Mouse (Mus musculus) small intestine, adult 2 months (tissue): ENCODE measurements at regions not wholly inside any gene's neighbourhood (a gene's known extent, or its start where the extent isn't known, plus 50 kb on each side); places are given as distances from the start of the nearest gene placed in this dataset.

Experiments
- H3K27ac ChIP-seq: fragments of 200-500 bp; 2 replicates; pipeline ENCODE4 v1.5.1; 2012; ENCODE audit warnings: low read depth, low read length, control low read depth, inconsistent platforms; ENCODE audit not compliant: insufficient read depth
- H3K27me3 ChIP-seq: fragments of 200-500 bp; 2 replicates; pipeline ENCODE4 v1.6.1; 2012; ENCODE audit warnings: mild to moderate bottlenecking, moderate library complexity, low read length, inconsistent platforms; ENCODE audit not compliant: control insufficient read depth, insufficient read depth
- H3K36me3 ChIP-seq: fragments of 200-500 bp; 2 replicates; pipeline ENCODE4 v1.6.1; 2012; ENCODE audit warnings: mild to moderate bottlenecking, low read length, control low read depth, inconsistent platforms; ENCODE audit not compliant: control insufficient read depth, insufficient read depth
- H3K4me1 ChIP-seq: fragments of 200-500 bp; 2 replicates; pipeline ENCODE4 v1.6.1; 2012; ENCODE audit warnings: low read length, inconsistent platforms, mixed read lengths; ENCODE audit not compliant: control insufficient read depth, insufficient read depth, insufficient read length
- H3K4me3 ChIP-seq: fragments of 200-500 bp; 2 replicates; pipeline ENCODE4 v1.5.1; 2012; ENCODE audit warnings: low read depth, mild to moderate bottlenecking, control low read depth, inconsistent platforms, low read length, moderate library complexity
- CTCF ChIP-seq: fragments of 200-500 bp; IDR thresholded peaks from 2 replicates; pipeline ENCODE4 v1.5.1; 2012; ENCODE audit warnings: low read depth, mild to moderate bottlenecking, control low read depth, inconsistent platforms, low read length, moderate library complexity, mixed read lengths; ENCODE audit not compliant: insufficient replicate concordance, insufficient read length; ENCODE audit errors: extremely low read depth
- POLR2A ChIP-seq: fragments of 200-500 bp; IDR thresholded peaks from 2 replicates; pipeline ENCODE4 v1.6.1; 2012; ENCODE audit warnings: low read depth, mild to moderate bottlenecking, control low read depth, inconsistent platforms, low read length, moderate library complexity
- WGBS: fragments of 180-500 bp; shearing (Covaris S2); methylation state at CpG from one replicate; pipeline ENCODE4 v1.1.7; 2018; 5-methylcytosine and 5-hydroxymethylcytosine counted together

DNA sequence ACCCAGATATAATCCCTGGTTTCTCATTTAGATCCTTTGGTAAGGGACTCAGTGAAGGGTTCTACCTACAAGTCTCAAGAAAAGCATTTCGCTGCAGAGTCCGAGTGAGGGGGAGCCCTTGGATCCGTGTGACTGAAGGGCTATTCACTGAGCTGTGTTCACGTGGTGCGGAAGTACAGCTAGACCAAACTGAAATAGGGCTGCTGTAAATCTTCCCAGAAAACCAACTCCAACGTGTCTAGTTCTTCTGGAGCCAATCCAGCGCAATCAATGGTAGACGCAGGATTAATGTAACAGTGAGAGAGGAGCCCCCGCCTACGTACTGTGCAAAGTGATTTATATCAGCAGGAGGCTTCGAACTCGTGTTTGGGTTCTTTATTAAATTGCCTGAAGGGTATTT is 461.9 kb downstream of the Ate1 start:
- no peak overlapping the region for H3K4me3 ChIP-seq
- H3K4me1 ChIP-seq, result peaks cover 2% of the 10 kb centered on the region; the same call in 1 of the 2 replicates
- WGBS, result 81% methylated on average over 12 of the region's 12 CpGs

DNA sequence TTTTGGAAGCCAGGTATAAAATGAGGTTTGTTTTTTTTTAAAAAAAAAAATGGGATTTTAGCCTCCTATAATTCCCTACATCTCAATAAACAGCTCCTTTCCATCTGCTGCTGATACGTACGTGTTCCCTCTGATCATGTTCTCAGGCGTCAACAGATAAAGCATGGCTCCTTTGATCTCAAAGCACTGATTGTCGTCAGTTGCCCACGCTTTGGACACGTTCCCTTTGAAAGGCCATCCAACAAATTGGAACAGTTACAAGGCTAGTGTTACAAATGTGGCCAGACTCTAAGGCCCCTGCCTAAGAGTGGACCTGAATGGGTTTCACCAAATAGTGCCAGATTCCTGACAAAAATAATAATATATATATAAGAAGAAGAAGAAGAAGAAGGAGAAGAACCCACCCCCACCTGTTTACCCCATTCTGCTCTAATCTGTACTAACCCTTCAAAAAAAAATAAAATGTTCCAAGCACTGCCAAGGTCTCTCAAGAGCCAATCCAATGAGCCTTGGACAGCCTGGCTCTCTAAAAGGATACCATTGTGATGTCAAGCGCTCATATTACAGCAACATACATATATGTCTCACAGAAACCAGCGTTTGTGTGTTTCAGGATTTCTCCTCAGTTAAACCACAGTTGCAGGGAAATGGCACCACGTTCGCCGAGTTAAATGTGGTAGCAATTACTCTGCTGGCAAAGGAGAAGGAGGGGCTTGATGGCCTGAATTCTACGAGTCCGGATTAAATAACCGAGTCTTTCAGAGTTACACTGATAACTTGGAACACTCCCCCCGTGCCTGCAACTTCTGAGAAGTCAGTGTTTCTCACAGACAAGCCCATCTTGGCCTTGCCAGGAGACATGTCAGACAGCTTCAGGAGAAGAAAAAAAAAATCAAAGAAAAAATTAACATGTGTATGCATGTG is 460.2 kb downstream of the Ate1 start:
- Histone ChIP-seq H3K27ac (no peak overlapping the region), H3K4me1 (peaks cover 2% of the 10 kb centered on the region; the same call in 1 of the 2 replicates), H3K4me3 (no peak overlapping the region), H3K27me3 (no peaks in the 10 kb centered on the region), H3K36me3 (no peaks in the 10 kb centered on the region)
- 75% methylated on average over 15 of the region's 15 CpGs for WGBS
- TF ChIP-seq CTCF, result no peak
- no peak for TF ChIP-seq POLR2A

More for the DNA sequence above, 461.9 kb downstream of the Ate1 start:
- no peak for TF ChIP-seq POLR2A
- no peak for TF ChIP-seq CTCF
- Histone ChIP-seq H3K27ac (no peak overlapping the region), H3K36me3 (no peaks in the 10 kb centered on the region), H3K27me3 (no peaks in the 10 kb centered on the region)

DNA sequence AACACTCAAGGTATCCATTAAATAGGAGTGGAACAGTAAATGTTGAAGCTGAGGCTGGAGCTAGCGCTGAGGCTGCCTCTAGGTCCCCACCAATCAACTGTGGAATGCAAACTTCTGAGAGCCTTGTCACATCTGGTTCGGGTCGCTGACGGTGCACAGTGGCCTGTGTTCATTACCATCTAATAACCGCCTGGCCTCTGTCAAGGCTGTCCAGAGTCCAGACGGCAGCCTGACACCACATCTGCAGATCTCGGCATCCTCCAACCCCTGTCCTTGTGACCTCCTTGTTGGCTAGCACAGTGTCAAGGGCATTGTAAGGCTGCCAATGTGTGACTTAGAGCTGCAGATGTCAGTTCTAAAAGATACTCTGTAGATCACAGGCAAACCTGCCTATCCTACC is 455.7 kb downstream of the Ate1 start:
- WGBS, result 56% methylated on average over 7 of the region's 7 CpGs
- peaks cover 2% of the 10 kb centered on the region; the same call in 1 of the 2 replicates for H3K4me1 ChIP-seq

DNA sequence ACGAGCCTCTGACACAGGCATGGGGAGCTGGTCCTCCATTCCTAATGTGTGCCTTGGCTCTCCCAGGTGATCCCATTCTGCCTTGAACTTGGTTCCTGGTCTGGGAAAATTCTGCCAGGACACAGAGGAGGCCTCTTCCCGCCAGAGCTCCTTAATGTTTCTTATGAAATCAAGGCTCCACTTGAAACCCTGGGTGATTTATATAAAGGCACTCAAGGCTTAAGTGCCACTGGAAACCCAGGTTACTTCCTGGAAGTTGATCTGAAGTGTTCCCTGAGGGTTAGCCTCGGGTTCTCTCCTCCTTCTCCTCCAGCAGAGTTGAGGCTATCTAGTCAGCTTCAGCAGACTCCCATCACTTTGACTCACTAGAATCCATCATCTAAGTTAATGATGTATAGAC is 451.9 kb downstream of the Ate1 start:
- Histone ChIP-seq H3K27ac (no peak overlapping the region), H3K4me3 (no peak overlapping the region), H3K36me3 (no peaks in the 10 kb centered on the region), H3K27me3 (no peaks in the 10 kb centered on the region), H3K4me1 (no peaks in the 10 kb centered on the region)
- TF ChIP-seq CTCF (no peak), POLR2A (no peak)
- WGBS, result 62% methylated on average over 3 of the region's 3 CpGs

More for the DNA sequence above, 455.7 kb downstream of the Ate1 start:
- no peak overlapping the region for H3K4me3 ChIP-seq
- TF ChIP-seq CTCF, result no peak
- TF ChIP-seq POLR2A, result no peak
- no peaks in the 10 kb centered on the region for H3K36me3 ChIP-seq
- H3K27ac ChIP-seq, result no peak overlapping the region
- no peaks in the 10 kb centered on the region for H3K27me3 ChIP-seq

DNA sequence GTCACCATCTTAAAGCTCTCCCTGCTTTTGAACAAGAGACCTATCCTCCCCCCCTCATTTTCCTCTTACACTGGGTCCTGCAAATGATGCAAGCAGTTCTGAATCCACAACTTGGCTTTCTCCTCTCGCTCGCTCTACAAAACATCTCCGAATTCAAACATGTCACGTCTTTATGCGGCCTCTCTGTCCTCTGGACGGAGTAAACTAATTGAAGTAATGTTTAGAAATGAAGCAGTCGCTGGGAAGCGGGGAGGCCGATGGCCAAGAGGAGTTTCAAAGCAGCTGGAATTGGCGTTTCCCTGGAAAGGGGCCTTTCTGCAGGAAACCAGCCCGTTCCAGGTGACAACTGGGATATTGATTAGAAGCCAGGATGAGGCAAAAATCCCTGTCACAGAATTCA is 446.8 kb downstream of the Ate1 start:
- H3K27ac ChIP-seq, result no peak overlapping the region
- no peaks in the 10 kb centered on the region for H3K36me3 ChIP-seq
- 59% methylated on average over 11 of the region's 11 CpGs for WGBS
- H3K4me3 ChIP-seq, result no peak overlapping the region
- H3K27me3 ChIP-seq, result no peaks in the 10 kb centered on the region
- H3K4me1 ChIP-seq, result no peaks in the 10 kb centered on the region; the same call in 1 of the 2 replicates
- TF ChIP-seq POLR2A (no peak), CTCF (no peak; the same call in 1 of the 2 replicates)

DNA sequence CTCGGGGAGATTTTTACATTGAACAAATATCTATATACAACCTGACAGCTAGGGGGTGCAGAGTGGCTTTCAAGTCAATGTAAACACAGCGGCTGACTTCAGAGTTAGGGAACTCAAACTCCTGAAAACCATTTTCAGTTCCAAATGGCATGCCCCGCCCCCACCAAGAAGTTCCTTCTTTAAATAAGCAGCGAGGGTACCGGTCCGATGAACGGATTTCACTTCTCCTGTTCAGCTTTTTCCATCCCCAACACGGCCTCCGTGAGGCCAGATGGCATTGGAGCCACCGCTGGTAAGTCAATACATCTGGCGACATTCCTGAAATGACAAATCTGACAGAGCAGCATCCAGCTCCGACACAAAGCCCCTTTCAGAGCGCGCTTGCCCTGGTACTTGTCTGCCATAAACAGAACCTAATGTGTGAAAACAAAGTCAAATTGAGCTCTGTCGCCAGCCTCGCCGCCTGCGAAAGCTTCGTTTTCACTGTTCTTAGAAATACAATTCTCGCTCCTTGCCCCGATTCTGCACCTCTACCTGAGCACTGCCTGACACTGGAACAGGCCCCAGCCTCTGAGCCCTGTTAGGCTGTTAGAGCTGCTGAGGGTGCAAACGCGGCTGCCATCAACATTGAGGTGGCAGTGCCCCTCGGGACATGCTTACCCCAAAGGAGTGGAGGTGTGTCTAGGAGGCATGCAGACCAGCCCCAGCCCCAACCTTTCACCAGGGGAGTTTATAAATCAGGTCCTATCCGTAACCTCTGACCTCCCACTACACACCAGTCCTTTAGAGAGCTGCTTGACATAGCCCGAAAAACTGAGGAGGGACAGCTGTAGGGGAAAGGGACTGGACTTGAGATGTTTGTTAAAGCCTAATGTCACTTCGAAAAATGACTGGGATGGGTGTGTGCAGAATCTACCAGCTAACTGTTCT is 446.0 kb downstream of the Ate1 start:
- Histone ChIP-seq H3K27me3 (no peaks in the 10 kb centered on the region), H3K4me1 (no peaks in the 10 kb centered on the region; the same call in 1 of the 2 replicates), H3K27ac (no peak overlapping the region), H3K4me3 (peak overlapping the region; percentile 1; the same call in 1 of the 2 replicates), H3K36me3 (no peaks in the 10 kb centered on the region)
- WGBS, result 31% methylated on average over 27 of the region's 27 CpGs
- TF ChIP-seq POLR2A, result no peak
- TF ChIP-seq CTCF, result no peak

DNA sequence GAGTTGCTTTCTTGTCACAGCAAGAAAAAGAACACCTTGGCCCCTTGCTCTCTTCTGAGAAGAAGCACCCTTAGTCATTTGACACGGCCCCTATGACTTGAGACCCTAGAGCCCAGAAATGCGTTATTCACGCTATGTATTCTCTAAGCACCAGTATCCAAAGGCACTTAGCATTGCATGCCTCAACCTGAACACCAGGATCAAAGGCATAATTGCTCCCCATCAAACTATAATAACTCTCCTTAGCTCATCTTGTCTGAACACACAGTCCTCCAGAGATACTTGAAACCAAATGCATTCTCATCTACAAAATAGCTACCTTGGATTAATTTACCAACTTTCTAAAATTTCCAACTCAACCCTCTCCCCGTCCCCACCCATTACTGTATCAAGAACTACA is 437.5 kb downstream of the Ate1 start:
- TF ChIP-seq CTCF (no peak), POLR2A (no peak)
- Histone ChIP-seq H3K4me1 (no peaks in the 10 kb centered on the region), H3K27me3 (no peaks in the 10 kb centered on the region), H3K27ac (no peak overlapping the region), H3K36me3 (no peaks in the 10 kb centered on the region), H3K4me3 (no peak overlapping the region)
- WGBS, result 95% methylated on average over 4 of the region's 4 CpGs
